Mouse (Mus musculus): ENCODE measurements around the gene Srgap3.

DNA sequence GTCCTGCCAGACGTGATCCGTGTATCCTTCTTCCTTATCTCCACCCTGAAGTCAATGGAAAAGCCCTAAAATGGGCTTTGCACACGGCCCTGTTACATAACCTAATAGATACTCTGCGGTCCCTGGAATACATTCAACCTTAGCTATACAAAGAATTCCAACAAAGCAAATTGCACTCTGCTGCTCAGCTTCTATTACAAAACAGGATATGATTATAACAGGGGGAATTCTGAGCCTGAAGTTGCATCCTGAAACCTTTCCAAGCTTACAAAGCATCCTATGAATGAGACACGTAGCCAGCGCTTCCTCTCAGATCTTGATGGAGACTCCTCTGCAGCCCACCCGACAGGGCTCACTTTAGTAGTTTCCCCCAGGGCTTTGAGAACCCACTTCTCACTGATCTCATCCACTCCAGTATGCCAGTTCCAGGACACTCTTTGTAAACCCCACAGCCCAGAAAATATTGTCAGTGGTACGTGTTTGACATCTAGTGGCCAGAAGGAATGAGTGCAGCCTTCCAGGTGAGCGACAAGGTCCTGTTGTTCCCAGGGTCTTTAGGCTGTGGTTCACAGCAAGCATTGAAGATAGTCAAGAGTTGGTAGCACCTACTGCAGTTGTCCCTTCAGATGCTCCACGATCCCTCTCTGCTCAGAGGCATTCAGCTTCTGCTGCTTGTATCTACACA lies 165.5 kb downstream of the Srgap3 start:
- TF ChIP-seq CTCF (IDR thresholded peaks at IDR 0.05; ENCODE audit: control insufficient read depth, insufficient read depth, insufficient replicate concordance, low read depth, low read length), result no peak
- no peak for TF ChIP-seq POLR2A (IDR thresholded peaks at IDR 0.05; ENCODE audit: control insufficient read depth, low read depth, low read length)
